Mouse (Mus musculus): ENCODE measurements around the gene Gm11939. TPM values are rescaled to one million over a fixed set of nuclear protein-coding genes. Genes with fewer than 3 reads are reported as not detected.
A peak's percentile ranks its signal among the peaks of the same experiment; 100 is the strongest.
"Not testable (repeated sequence)": the region's sequence is repeated elsewhere in the genome, so short reads cannot be mapped to it uniquely, and the experiment has no call there.

Gene Gm11939
- not detected in 2 replicates for total RNA-seq (2021)
- long read RNA-seq = 0 reads

- no peak for DNase-seq
These were observed at the start of gene Gm11939 for GRCm38 (mm10) chr11:99559366-99559765. TSS of gene Gm11939 (minus strand) at chr11:99559466.

GRCm38 (mm10) chr11:99603208-99603607, 43.9 kb upstream of the Gm11939 start, which contains the start of gene Gm11938:
TSS of gene Gm11938 (minus strand) at chr11:99603308.
- not testable (repeated sequence) for DNase-seq

GRCm38 (mm10) chr11:99597742-99598141, 38.5 kb upstream of the Gm11939 start, which contains the start of gene Krtap9-3:
TSS of gene Krtap9-3 (minus strand) at chr11:99598105.
- not testable (repeated sequence) for DNase-seq

GRCm38 (mm10) chr11:99590981-99591380, 31.7 kb upstream of the Gm11939 start, which contains the start of gene Krtap1-3:
TSS of gene Krtap1-3 (minus strand) at chr11:99591339.
- DNase-seq = no peak

GRCm38 (mm10) chr11:99585096-99585495, 25.8 kb upstream of the Gm11939 start:
- DNase-seq = no peak

- DNase-seq = no peak
These were observed 24.0 kb upstream of the Gm11939 start, which contains the start of gene Krtap1-4 for GRCm38 (mm10) chr11:99583245-99583704. TSS of gene Krtap1-4 (minus strand) at chr11:99583654.

- no peak for DNase-seq
These were observed 22.3 kb upstream of the Gm11939 start for GRCm38 (mm10) chr11:99581564-99581963.

- DNase-seq = no peak
These were observed 21.8 kb upstream of the Gm11939 start for GRCm38 (mm10) chr11:99581051-99581450.

- DNase-seq = no peak
These were observed 21.4 kb upstream of the Gm11939 start, which contains the start of gene Krtap1-5 for GRCm38 (mm10) chr11:99580636-99581035. TSS of gene Krtap1-5 (minus strand) at chr11:99581016.

GRCm38 (mm10) chr11:99574106-99574505, 14.8 kb upstream of the Gm11939 start:
- peak; percentile 72 for DNase-seq

- no peak for DNase-seq
These were observed 13.9 kb upstream of the Gm11939 start for GRCm38 (mm10) chr11:99573164-99573563.

GRCm38 (mm10) chr11:99566530-99566929, 7.3 kb upstream of the Gm11939 start, which contains the start of gene Krtap3-1:
TSS of gene Krtap3-1 (minus strand) at chr11:99566630.
- no peak for DNase-seq

- DNase-seq = no peak
These were observed 3.3 kb upstream of the Gm11939 start for GRCm38 (mm10) chr11:99562580-99562979.

GRCm38 (mm10) chr11:99557976-99558745, 1.1 kb downstream of the Gm11939 start:
- DNase-seq = no peak

- no peak for DNase-seq
These were observed 2.5 kb downstream of the Gm11939 start, which contains the start of gene Krtap3-2 for GRCm38 (mm10) chr11:99556753-99557152. TSS of gene Krtap3-2 (minus strand) at chr11:99556853.

GRCm38 (mm10) chr11:99556195-99556594, 3.1 kb downstream of the Gm11939 start:
- DNase-seq = no peak

- DNase-seq = no peak
These were observed 8.5 kb downstream of the Gm11939 start, which contains the start of gene Krtap3-3 for GRCm38 (mm10) chr11:99550765-99551164. TSS of gene Krtap3-3 (minus strand) at chr11:99550865.

GRCm38 (mm10) chr11:99547892-99548291, 11.4 kb downstream of the Gm11939 start:
- DNase-seq = no peak

GRCm38 (mm10) chr11:99539721-99540120, 19.5 kb downstream of the Gm11939 start:
- DNase-seq = peak; percentile 21

GRCm38 (mm10) chr11:99521288-99521860, 37.9 kb downstream of the Gm11939 start, which contains the start of gene Krt39:
TSS of gene Krt39 (minus strand) at chr11:99521338.
- no peak for DNase-seq

- no peak for DNase-seq
These were observed 45.2 kb downstream of the Gm11939 start for GRCm38 (mm10) chr11:99514098-99514497.

Data from adrenal gland, postnatal 25 days (tissue).